ENCODE assay signal across 28 mouse cellular contexts in genomic region chr1:74801631-74802140, GRCm38 (mm10). TPM values are rescaled to one million over a fixed set of nuclear protein-coding genes. Genes with fewer than 3 reads are reported as not detected.
DNase-seq lines count a peak whose midpoint lies in the region; ATAC-seq and TF ChIP-seq lines count a peak whose summit lies in the region.
"Had no signal": no experiment of that assay in that cellular context is flagged by ENCODE, and none has a peak within 500 bp of the region (broad histone marks: within the 10 kb centered on the region; RNA-seq: fewer than 3 reads in every experiment).

No protein-coding gene starts in this region.

- H3K4me2 ChIP-seq in hindbrain, embryonic 14.5 days (replicated peaks) = no peak overlapping the region
- no peak overlapping the region for H3K4me2 ChIP-seq in midbrain, embryonic 11.5 days
- no peak overlapping the region for H3K4me2 ChIP-seq in midbrain, postnatal 0 days (ENCODE audit: low read depth, low read length, poor library complexity, severe bottlenecking)
- no peak overlapping the region for H3K4me2 ChIP-seq in heart, embryonic 12.5 days
- H3K4me2 ChIP-seq: embryonic facial prominence, embryonic 13.5 days; forebrain, embryonic 15.5 days had no signal

- H3K27me3 ChIP-seq in hindbrain, embryonic 10.5 days (ENCODE audit: insufficient read depth, poor library complexity, severe bottlenecking) = peaks cover 100% of the 10 kb centered on the region
- H3K27me3 ChIP-seq in hindbrain, embryonic 14.5 days (ENCODE audit: control insufficient read depth, insufficient read depth, low read length) = peaks cover 93% of the 10 kb centered on the region
- peaks cover 82% of the 10 kb centered on the region for H3K27me3 ChIP-seq in midbrain, embryonic 11.5 days (ENCODE audit: control insufficient read depth, insufficient read depth, low read length)
- peaks cover 57% of the 10 kb centered on the region for H3K27me3 ChIP-seq in midbrain, postnatal 0 days (ENCODE audit: insufficient read depth, low read length)
- H3K27me3 ChIP-seq in heart, embryonic 12.5 days (replicated peaks) = peaks cover 99% of the 10 kb centered on the region

- no peak for ATAC-seq in hindbrain, embryonic 14.5 days (ENCODE audit: low FRiP score)
- no peak for ATAC-seq in midbrain, embryonic 11.5 days (ENCODE audit: low FRiP score)
- ATAC-seq in midbrain, postnatal 0 days (ENCODE audit: low FRiP score) = no peak
- no peak for ATAC-seq in heart, embryonic 12.5 days (ENCODE audit: insufficient number of reproducible peaks, low FRiP score)
- ATAC-seq: CD4-positive, CD25-positive, alpha-beta regulatory T cell, adult 4 months; forebrain, embryonic 15.5 days; forebrain, postnatal 0 days had no signal

- H3K36me3 ChIP-seq in hindbrain, embryonic 10.5 days = no peaks in the 10 kb centered on the region
- no peaks in the 10 kb centered on the region for H3K36me3 ChIP-seq in hindbrain, embryonic 14.5 days (replicated peaks; ENCODE audit: control insufficient read depth, insufficient read depth)
- H3K36me3 ChIP-seq in midbrain, embryonic 11.5 days (ENCODE audit: control insufficient read depth, insufficient read depth, low read length) = no peaks in the 10 kb centered on the region
- no peaks in the 10 kb centered on the region for H3K36me3 ChIP-seq in midbrain, postnatal 0 days (ENCODE audit: insufficient read depth, low read length)
- H3K36me3 ChIP-seq in heart, embryonic 12.5 days = no peaks in the 10 kb centered on the region
- H3K36me3 ChIP-seq: embryonic facial prominence, embryonic 13.5 days; embryonic facial prominence, embryonic 15.5 days; forebrain, embryonic 10.5 days; forebrain, embryonic 12.5 days; forebrain, embryonic 15.5 days had no signal

- peak; percentile 18 for DNase-seq in hindbrain, embryonic 10.5 days (ENCODE audit: low spot score)
- no peak for DNase-seq in hindbrain, embryonic 14.5 days (ENCODE audit: low spot score)
- peak; percentile 92 for DNase-seq in midbrain, embryonic 11.5 days (ENCODE audit: low spot score, missing footprints)
- no peak for DNase-seq in midbrain, postnatal 0 days (ENCODE audit: low spot score)
- DNase-seq in naive thymus-derived CD4-positive, alpha-beta T cell, adult 2 months (ENCODE audit: low read depth) = peak; percentile 16
- DNase-seq: adrenal gland, adult 2 months; adrenal gland, postnatal 10 days; adrenal gland, postnatal 25 days; B cell, adult 2 months; cerebellum, adult 11 months; cerebellum, adult 18-20 months; cerebellum, adult 8-10 months; cerebellum, adult 9-11 months; cerebellum, postnatal 14 days; cerebellum, postnatal 36 days; embryo, embryonic 11 days; forebrain, postnatal 0 days had no signal

- H3K4me1 ChIP-seq in hindbrain, embryonic 10.5 days (replicated peaks) = peaks cover 78% of the 10 kb centered on the region
- H3K4me1 ChIP-seq in hindbrain, embryonic 14.5 days (replicated peaks; ENCODE audit: control insufficient read depth, insufficient read depth, low read length) = peaks cover 21% of the 10 kb centered on the region; the same call in 1 of the 2 replicates
- H3K4me1 ChIP-seq in midbrain, embryonic 11.5 days (ENCODE audit: control insufficient read depth, insufficient read depth, low read length) = peaks cover 27% of the 10 kb centered on the region
- H3K4me1 ChIP-seq in midbrain, postnatal 0 days (ENCODE audit: insufficient read depth, low read length) = peaks cover 16% of the 10 kb centered on the region
- peaks cover 26% of the 10 kb centered on the region for H3K4me1 ChIP-seq in heart, embryonic 12.5 days (replicated peaks)

- 8% methylated on average over 6 of the region's 6 CpGs for WGBS in hindbrain, embryonic 10.5 days
- 12% methylated on average over 6 of the region's 6 CpGs for WGBS in hindbrain, embryonic 14.5 days
- 12% methylated on average over 6 of the region's 6 CpGs for WGBS in midbrain, embryonic 11.5 days
- 31% methylated on average over 6 of the region's 6 CpGs for WGBS in midbrain, postnatal 0 days
- 13% methylated on average over 6 of the region's 6 CpGs for WGBS in heart, embryonic 12.5 days

- no peak overlapping the region for H3K9ac ChIP-seq in hindbrain, embryonic 14.5 days
- H3K9ac ChIP-seq in midbrain, embryonic 11.5 days (ENCODE audit: low read length) = no peak overlapping the region
- H3K9ac ChIP-seq in midbrain, postnatal 0 days (replicated peaks; ENCODE audit: low read length, poor library complexity, severe bottlenecking) = no peak overlapping the region
- no peak overlapping the region for H3K9ac ChIP-seq in heart, embryonic 12.5 days
- H3K9ac ChIP-seq: embryonic facial prominence, embryonic 13.5 days; embryonic facial prominence, embryonic 15.5 days; forebrain, embryonic 12.5 days; forebrain, embryonic 15.5 days; forebrain, postnatal 0 days had no signal

- H3K9me3 ChIP-seq in hindbrain, embryonic 10.5 days = no peaks in the 10 kb centered on the region
- H3K9me3 ChIP-seq in hindbrain, embryonic 14.5 days (ENCODE audit: control insufficient read depth, low read length) = no peaks in the 10 kb centered on the region
- no peaks in the 10 kb centered on the region for H3K9me3 ChIP-seq in midbrain, embryonic 11.5 days (ENCODE audit: control insufficient read depth, low read length)
- no peaks in the 10 kb centered on the region for H3K9me3 ChIP-seq in midbrain, postnatal 0 days (ENCODE audit: low read length)
- H3K9me3 ChIP-seq in heart, embryonic 12.5 days (replicated peaks) = no peaks in the 10 kb centered on the region
- H3K9me3 ChIP-seq: embryonic facial prominence, embryonic 13.5 days; embryonic facial prominence, embryonic 15.5 days; forebrain, embryonic 10.5 days; forebrain, embryonic 12.5 days; forebrain, embryonic 15.5 days had no signal

- TF ChIP-seq CTCF in midbrain, postnatal 0 days (IDR thresholded peaks at IDR 0.05) = no peak

- H3K4me3 ChIP-seq in hindbrain, embryonic 10.5 days = no peak overlapping the region
- H3K4me3 ChIP-seq in hindbrain, embryonic 14.5 days (replicated peaks; ENCODE audit: low read length) = no peak overlapping the region
- no peak overlapping the region for H3K4me3 ChIP-seq in midbrain, embryonic 11.5 days (ENCODE audit: low read depth, low read length)
- H3K4me3 ChIP-seq in midbrain, postnatal 0 days (ENCODE audit: low read depth, low read length) = no peak overlapping the region
- H3K4me3 ChIP-seq in heart, embryonic 12.5 days = no peak overlapping the region
- H3K4me3 ChIP-seq: erythroblast, embryonic 14.5 days; forebrain, embryonic 12.5 days; forebrain, embryonic 15.5 days had no signal

- no peak overlapping the region for H3K27ac ChIP-seq in hindbrain, embryonic 10.5 days
- no peak overlapping the region for H3K27ac ChIP-seq in hindbrain, embryonic 14.5 days
- H3K27ac ChIP-seq in midbrain, embryonic 11.5 days (ENCODE audit: low read depth, low read length) = no peak overlapping the region
- H3K27ac ChIP-seq in midbrain, postnatal 0 days (ENCODE audit: low read depth, low read length) = no peak overlapping the region
- no peak overlapping the region for H3K27ac ChIP-seq in heart, embryonic 12.5 days (ENCODE audit: poor library complexity, severe bottlenecking)
- H3K27ac ChIP-seq: embryonic facial prominence, embryonic 13.5 days; embryonic facial prominence, embryonic 15.5 days; forebrain, embryonic 10.5 days; forebrain, embryonic 12.5 days; forebrain, embryonic 15.5 days had no signal

RNA-seq across cellular contexts. Expression of gene Wnt10a, which starts 10.4 kb away (rescaled TPM):
- polyA plus RNA-seq in hindbrain, embryonic 10.5 days (2016; fragmentation: Nextera tagmentation; extraction: Ambion mirVana) = 0.87 and 1.6 TPM in 2 replicates
- polyA plus RNA-seq in hindbrain, embryonic 14.5 days (2014; fragmentation: Nextera tagmentation; extraction: Ambion mirVana) = 0.13 and 0.21 TPM in 2 replicates
- polyA plus RNA-seq in midbrain, embryonic 11.5 days (2014; fragmentation: Nextera tagmentation; extraction: Ambion mirVana) = 1.4 and 2.3 TPM in 2 replicates
- 0.09 and 0.82 TPM in 2 replicates for total RNA-seq in midbrain, postnatal 0 days (2014; rRNA removed)
- 0.10 and 0.38 TPM in 2 replicates for polyA plus RNA-seq in midbrain, postnatal 0 days (2015; fragmentation: Nextera tagmentation; extraction: Ambion mirVana)
- polyA plus RNA-seq in heart, embryonic 12.5 days (2016; fragmentation: Nextera tagmentation; extraction: Ambion mirVana) = 0.28 TPM in 1 of 2 replicates, not detected in the other
- total RNA-seq: common myeloid progenitor, adult 5-6 weeks; MEL had no signal

RNA-seq across cellular contexts. Expression of gene Wnt6, which starts 30.0 kb away (rescaled TPM):
- 15.5 and 18.2 TPM in 2 replicates for polyA plus RNA-seq in hindbrain, embryonic 10.5 days (2016; fragmentation: Nextera tagmentation; extraction: Ambion mirVana)
- polyA plus RNA-seq in hindbrain, embryonic 14.5 days (2014; fragmentation: Nextera tagmentation; extraction: Ambion mirVana) = 4.4 TPM in 2 replicates
- 3.3 and 3.4 TPM in 2 replicates for polyA plus RNA-seq in midbrain, embryonic 11.5 days (2014; fragmentation: Nextera tagmentation; extraction: Ambion mirVana)
- 6.2 and 8.4 TPM in 2 replicates for total RNA-seq in midbrain, postnatal 0 days (2014; rRNA removed)
- 6.3 and 6.6 TPM in 2 replicates for polyA plus RNA-seq in midbrain, postnatal 0 days (2015; fragmentation: Nextera tagmentation; extraction: Ambion mirVana)
- 0.41 and 1.3 TPM in 2 replicates for polyA plus RNA-seq in heart, embryonic 12.5 days (2016; fragmentation: Nextera tagmentation; extraction: Ambion mirVana)
- total RNA-seq: common myeloid progenitor, adult 5-6 weeks; MEL had no signal
- polyA plus RNA-seq: CD4-positive, CD25-positive, alpha-beta regulatory T cell, adult 4 months; erythroblast, embryonic 14.5 days had no signal

RNA-seq across cellular contexts. Expression of gene Prkag3, which starts 52.7 kb away (rescaled TPM):
- 0.12 TPM in 1 of 2 replicates, not detected in the other for polyA plus RNA-seq in hindbrain, embryonic 10.5 days (2016; fragmentation: Nextera tagmentation; extraction: Ambion mirVana)
- not detected in 2 replicates for polyA plus RNA-seq in hindbrain, embryonic 14.5 days (2014; fragmentation: Nextera tagmentation; extraction: Ambion mirVana)
- polyA plus RNA-seq in midbrain, embryonic 11.5 days (2014; fragmentation: Nextera tagmentation; extraction: Ambion mirVana) = not detected in 2 replicates
- 0.11 TPM in 1 of 2 replicates, not detected in the other for total RNA-seq in midbrain, postnatal 0 days (2014; rRNA removed)
- polyA plus RNA-seq in midbrain, postnatal 0 days (2015; fragmentation: Nextera tagmentation; extraction: Ambion mirVana) = 0.09 TPM in 1 of 2 replicates, not detected in the other
- 6.0 and 7.2 TPM in 2 replicates for polyA plus RNA-seq in heart, embryonic 12.5 days (2016; fragmentation: Nextera tagmentation; extraction: Ambion mirVana)
- total RNA-seq: adrenal gland, postnatal 25 days; common myeloid progenitor, adult 5-6 weeks; forebrain, postnatal 0 days; MEL had no signal
- polyA plus RNA-seq: CD4-positive, CD25-positive, alpha-beta regulatory T cell, adult 4 months; embryonic facial prominence, embryonic 11.5 days; erythroblast, embryonic 14.5 days; forebrain, embryonic 10.5 days; forebrain, embryonic 12.5 days; forebrain, embryonic 15.5 days; forebrain, postnatal 0 days had no signal

RNA-seq across cellular contexts. Expression of gene Cdk5r2, which starts 53.0 kb away (rescaled TPM):
- polyA plus RNA-seq in hindbrain, embryonic 10.5 days (2016; fragmentation: Nextera tagmentation; extraction: Ambion mirVana) = 0.96 and 2.6 TPM in 2 replicates
- polyA plus RNA-seq in hindbrain, embryonic 14.5 days (2014; fragmentation: Nextera tagmentation; extraction: Ambion mirVana) = 23.3 and 27.4 TPM in 2 replicates
- 5.7 and 5.8 TPM in 2 replicates for polyA plus RNA-seq in midbrain, embryonic 11.5 days (2014; fragmentation: Nextera tagmentation; extraction: Ambion mirVana)
- 64.0 and 70.2 TPM in 2 replicates for total RNA-seq in midbrain, postnatal 0 days (2014; rRNA removed)
- 15.4 and 17.8 TPM in 2 replicates for polyA plus RNA-seq in midbrain, postnatal 0 days (2015; fragmentation: Nextera tagmentation; extraction: Ambion mirVana)
- not detected in 2 replicates for polyA plus RNA-seq in heart, embryonic 12.5 days (2016; fragmentation: Nextera tagmentation; extraction: Ambion mirVana)
- total RNA-seq: common myeloid progenitor, adult 5-6 weeks; MEL had no signal
- polyA plus RNA-seq: CD4-positive, CD25-positive, alpha-beta regulatory T cell, adult 4 months; erythroblast, embryonic 14.5 days had no signal

Comparison
In these comparisons a context has a peak if more than half of its experiments do, and no peak if none do; other contexts are left out.
1. DNase-seq: peak in hindbrain, embryonic 10.5 days (single experiment), midbrain, embryonic 11.5 days (single experiment) and naive thymus-derived CD4-positive, alpha-beta T cell, adult 2 months (single experiment); none in hindbrain, embryonic 14.5 days (single experiment) and midbrain, postnatal 0 days (single experiment).